Mouse (Mus musculus): ENCODE measurements around the gene Fam50b.
A peak's percentile ranks its signal among the peaks of the same experiment; 100 is the strongest.

Gene Fam50b

GRCm38 (mm10) chr13:34738699-34738973 is 4.0 kb downstream of the Fam50b start:
- no peak for DNase-seq (ENCODE audit: low spot score)

GRCm38 (mm10) chr13:34739071-34739470 is 4.4 kb downstream of the Fam50b start:
- no peak for DNase-seq (ENCODE audit: low spot score)

GRCm38 (mm10) chr13:34741254-34741653 is 6.6 kb downstream of the Fam50b start:
- no peak for DNase-seq (ENCODE audit: low spot score)

GRCm38 (mm10) chr13:34741813-34742568 is 7.3 kb downstream of the Fam50b start:
- DNase-seq (ENCODE audit: low spot score): no peak

GRCm38 (mm10) chr13:34746811-34747210 is 12.2 kb downstream of the Fam50b start:
- no peak for DNase-seq (ENCODE audit: low spot score)

GRCm38 (mm10) chr13:34748530-34748929 is 13.9 kb downstream of the Fam50b start:
- DNase-seq (ENCODE audit: low spot score): no peak

GRCm38 (mm10) chr13:34759202-34759601 is 24.6 kb downstream of the Fam50b start:
- no peak for DNase-seq (ENCODE audit: low spot score)

- no peak for DNase-seq (ENCODE audit: low spot score)
These were observed 26.1 kb downstream of the Fam50b start for GRCm38 (mm10) chr13:34760518-34761287.

- DNase-seq (ENCODE audit: low spot score): no peak
These were observed 27.5 kb downstream of the Fam50b start for GRCm38 (mm10) chr13:34762136-34762535.

- no peak for DNase-seq (ENCODE audit: low spot score)
These were observed 28.2 kb downstream of the Fam50b start for GRCm38 (mm10) chr13:34762865-34763264.

GRCm38 (mm10) chr13:34765269-34765668 is 30.6 kb downstream of the Fam50b start:
- no peak for DNase-seq (ENCODE audit: low spot score)

- no peak for DNase-seq (ENCODE audit: low spot score)
These were observed 31.9 kb downstream of the Fam50b start for GRCm38 (mm10) chr13:34766572-34766971.

GRCm38 (mm10) chr13:34767527-34768292 is 33.1 kb downstream of the Fam50b start:
- no peak for DNase-seq (ENCODE audit: low spot score)

- no peak for DNase-seq (ENCODE audit: low spot score)
These were observed 42.1 kb downstream of the Fam50b start for GRCm38 (mm10) chr13:34776767-34777166.

GRCm38 (mm10) chr13:34780856-34781610 is 46.4 kb downstream of the Fam50b start:
- DNase-seq (ENCODE audit: low spot score): no peak

- no peak for DNase-seq (ENCODE audit: low spot score)
These were observed 47.0 kb downstream of the Fam50b start for GRCm38 (mm10) chr13:34781611-34782009.

GRCm38 (mm10) chr13:34784818-34785217 is 50.2 kb downstream of the Fam50b start:
- no peak for DNase-seq (ENCODE audit: low spot score)

- no peak for DNase-seq (ENCODE audit: low spot score)
These were observed 52.0 kb downstream of the Fam50b start for GRCm38 (mm10) chr13:34786634-34787033.

GRCm38 (mm10) chr13:34787546-34787945 is 52.9 kb downstream of the Fam50b start:
- DNase-seq (ENCODE audit: low spot score): peak; percentile 7

GRCm38 (mm10) chr13:34789176-34789818 is 54.6 kb downstream of the Fam50b start:
- peak; percentile 8 for DNase-seq (ENCODE audit: low spot score)

GRCm38 (mm10) chr13:34793066-34793465 is 58.4 kb downstream of the Fam50b start:
- no peak for DNase-seq (ENCODE audit: low spot score)

- DNase-seq (ENCODE audit: low spot score): peak; percentile 8
These were observed 59.2 kb downstream of the Fam50b start for GRCm38 (mm10) chr13:34793816-34794215.

All from ovary, adult 18-20 months (tissue).